Mouse (Mus musculus): ENCODE measurements around the gene Gm5565.
"Not testable (repeated sequence)": the region's sequence is repeated elsewhere in the genome, so short reads cannot be mapped to it uniquely, and the experiment has no call there.

Gene Gm5565

GRCm38 (mm10) chr5:146160439-146160838, at the start of gene Gm5565:
Gm5565 (minus strand) TSS chr5:146160539.
- not testable (repeated sequence) for DNase-seq (ENCODE audit: low read depth, low spot score)

GRCm38 (mm10) chr5:146205537-146205936, 45.2 kb upstream of the Gm5565 start:
- no peak for DNase-seq (ENCODE audit: low read depth, low spot score)

DNA sequence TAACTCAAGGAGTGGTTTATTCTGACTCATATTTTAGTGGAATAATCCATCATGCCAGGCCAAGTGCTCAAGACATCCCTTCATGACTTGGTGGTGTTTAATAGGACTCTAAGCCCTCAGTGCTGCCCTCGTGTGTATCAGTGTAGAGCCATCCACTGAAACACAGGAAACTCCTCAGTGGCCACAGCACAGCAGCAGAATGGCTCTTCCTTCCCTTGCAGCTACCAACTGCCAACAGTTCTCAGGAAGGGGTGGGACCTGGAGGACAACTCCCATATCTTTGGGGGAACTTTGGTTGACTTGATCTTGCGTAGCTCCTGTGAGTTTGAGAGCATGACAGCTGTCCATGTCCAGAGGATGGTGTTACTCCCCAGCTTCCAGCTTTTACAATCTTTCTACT, 43.6 kb upstream of the Gm5565 start:
- DNase-seq (ENCODE audit: low read depth, low spot score), result no peak

DNA sequence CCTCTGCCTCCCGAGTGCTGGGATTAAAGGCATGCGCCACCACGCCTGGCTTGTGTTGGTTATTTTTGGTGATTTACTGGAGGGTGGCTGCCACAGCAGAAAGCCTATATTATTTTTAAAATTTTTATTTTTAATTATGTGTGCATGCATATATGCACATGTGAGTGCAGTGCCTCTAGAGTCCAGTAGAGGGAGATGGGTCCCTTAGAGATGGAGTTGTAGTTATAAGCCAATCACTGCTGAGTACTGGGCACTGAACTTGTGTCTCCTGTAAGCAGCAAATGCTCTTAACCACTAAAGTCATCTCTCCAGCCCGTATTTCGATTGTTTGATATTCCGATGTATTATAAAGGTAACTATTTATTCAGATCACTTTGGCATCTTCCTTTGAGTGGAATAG, 40.2 kb upstream of the Gm5565 start:
- no peak for DNase-seq (ENCODE audit: low read depth, low spot score)

DNA sequence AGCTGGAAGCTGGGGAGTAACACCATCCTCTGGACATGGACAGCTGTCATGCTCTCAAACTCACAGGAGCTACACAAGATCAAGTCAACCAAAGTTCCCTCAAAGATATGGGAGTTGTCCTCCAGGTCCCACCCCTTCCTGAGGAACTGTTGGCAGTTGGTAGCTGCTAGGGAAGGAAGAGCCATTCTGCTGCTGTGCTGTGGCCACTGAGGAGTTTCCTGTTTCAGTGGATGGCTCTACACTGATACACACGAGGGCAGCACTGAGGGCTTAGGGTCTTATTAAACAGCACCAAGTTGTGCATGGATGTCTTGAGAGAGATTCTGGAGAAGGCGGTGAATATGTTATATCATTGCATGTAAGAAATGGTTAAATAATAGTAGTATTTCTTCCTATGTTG, 39.2 kb upstream of the Gm5565 start:
- DNase-seq (ENCODE audit: low read depth, low spot score), result no peak

GRCm38 (mm10) chr5:146199073-146199472, 38.7 kb upstream of the Gm5565 start:
- DNase-seq (ENCODE audit: low read depth, low spot score), result no peak

GRCm38 (mm10) chr5:146193360-146193759, 33.0 kb upstream of the Gm5565 start:
- DNase-seq (ENCODE audit: low read depth, low spot score), result no peak

GRCm38 (mm10) chr5:146190501-146191269, 30.3 kb upstream of the Gm5565 start:
- no peak for DNase-seq (ENCODE audit: low read depth, low spot score)

DNA sequence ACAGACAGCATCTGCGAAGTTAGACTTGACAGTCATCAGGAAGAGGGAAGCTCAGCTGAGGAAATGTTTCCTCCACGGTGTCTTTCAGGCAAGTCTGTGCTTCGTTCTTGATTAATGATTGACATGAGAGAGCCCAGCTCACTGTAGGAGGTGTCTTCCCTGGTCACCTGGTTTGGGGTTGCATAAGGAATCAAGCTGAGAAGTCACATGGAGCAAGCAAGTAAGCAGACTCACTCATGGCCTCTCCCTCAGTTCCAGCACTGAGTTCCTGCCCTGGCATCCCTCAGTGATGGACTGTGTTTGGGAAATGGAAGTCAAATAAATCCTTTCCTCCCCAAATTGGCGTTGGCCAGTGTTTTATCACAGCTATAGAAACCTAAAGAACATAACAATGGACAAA, 29.8 kb upstream of the Gm5565 start:
- no peak for DNase-seq (ENCODE audit: low read depth, low spot score)

- DNase-seq (ENCODE audit: low read depth, low spot score), result no peak
Observed at GRCm38 (mm10) chr5:146188712-146189111, 28.4 kb upstream of the Gm5565 start.

DNA sequence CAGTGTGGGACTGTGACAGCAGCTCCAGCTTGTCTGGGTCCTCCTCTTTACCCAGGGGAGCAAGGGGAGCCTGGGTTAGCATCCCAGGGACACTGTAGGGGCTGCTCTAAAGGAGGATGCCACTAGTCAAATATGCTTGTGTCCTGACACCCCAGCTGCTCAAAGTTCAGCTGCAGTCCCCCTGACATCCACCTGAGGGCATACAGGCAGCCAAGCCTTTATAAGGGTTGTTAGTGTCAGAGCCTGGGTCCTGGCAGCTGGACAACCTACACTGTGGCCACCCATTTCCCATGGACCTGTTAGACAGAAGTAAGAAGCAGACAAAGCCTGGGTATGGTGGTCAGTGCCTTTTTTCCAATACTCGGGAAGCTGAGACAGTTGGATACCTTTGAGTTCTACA, 27.8 kb upstream of the Gm5565 start:
- DNase-seq (ENCODE audit: low read depth, low spot score), result no peak

DNA sequence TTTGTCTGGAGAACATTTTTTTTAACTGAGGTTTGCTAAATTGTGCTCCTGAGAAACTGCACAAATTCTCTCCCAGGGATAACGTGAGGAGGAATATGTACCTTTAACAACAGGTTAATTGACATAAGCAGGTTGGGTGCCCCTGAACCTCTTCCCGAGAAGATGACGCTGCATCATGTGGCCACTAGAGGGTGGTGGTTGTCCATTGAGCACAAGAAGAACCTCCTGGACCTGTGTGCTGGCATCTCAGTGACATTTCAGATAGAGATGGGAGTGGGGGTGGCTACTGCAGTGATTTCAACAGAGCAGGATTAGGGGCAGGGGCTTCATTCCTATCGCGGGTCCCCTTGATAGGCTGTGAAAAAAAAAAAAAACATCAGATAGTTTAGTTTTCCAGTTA, 27.1 kb upstream of the Gm5565 start:
- DNase-seq (ENCODE audit: low read depth, low spot score), result peak; percentile 42

- not testable (repeated sequence) for DNase-seq (ENCODE audit: low read depth, low spot score)
Observed at GRCm38 (mm10) chr5:146185204-146185603, 24.9 kb upstream of the Gm5565 start, which contains the start of gene 1700001J03Rik. 1700001J03Rik (minus strand) TSS chr5:146185304.

- not testable (repeated sequence) for DNase-seq (ENCODE audit: low read depth, low spot score)
Observed at GRCm38 (mm10) chr5:146172744-146173143, 12.4 kb upstream of the Gm5565 start.

DNA sequence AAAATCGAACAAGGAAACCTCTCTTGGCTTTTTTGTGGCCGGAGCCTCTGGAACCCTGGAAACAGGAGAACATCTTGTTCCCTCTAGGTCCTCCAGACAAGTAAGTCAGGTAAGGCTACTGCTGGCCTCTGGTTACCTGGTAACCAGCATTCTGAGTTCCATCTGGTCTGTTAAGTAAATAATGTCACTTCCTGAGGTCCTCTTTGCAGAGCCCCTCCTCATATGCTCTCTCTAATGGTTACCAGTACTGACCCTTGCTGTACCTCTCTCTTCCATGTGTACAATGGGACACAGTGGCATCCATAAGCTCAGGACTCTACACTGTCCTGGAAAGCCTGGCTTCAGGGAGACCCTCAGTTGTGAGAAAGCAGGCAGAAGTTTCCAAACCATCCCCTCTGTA, 10.3 kb upstream of the Gm5565 start, which contains the start of gene Gm6309:
Gene Gm6309, minus strand, starts transcription at position 101 of the 400 bp plus-strand sequence.
- DNase-seq (ENCODE audit: low read depth, low spot score), result not testable (repeated sequence)

DNA sequence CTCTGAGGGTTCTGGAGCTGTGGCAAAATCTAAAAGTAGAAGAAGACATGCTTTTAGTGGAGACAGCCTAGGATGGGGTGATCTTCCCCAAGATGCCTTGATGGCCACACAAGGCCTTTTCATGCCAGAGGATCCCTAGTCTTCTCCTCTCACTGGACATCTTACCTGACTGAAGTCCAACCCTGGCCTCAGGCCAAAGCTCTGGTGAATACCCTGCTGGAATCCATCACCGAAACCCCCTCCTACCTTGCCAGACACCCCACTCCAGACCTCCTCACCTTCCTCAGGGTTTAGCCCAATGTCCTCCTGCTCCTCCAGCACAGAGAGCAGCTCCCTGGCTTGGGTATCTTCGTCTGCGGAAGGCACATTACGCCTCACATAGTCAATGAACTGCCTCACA, 2.0 kb downstream of the Gm5565 start:
- DNase-seq (ENCODE audit: low read depth, low spot score), result not testable (repeated sequence)

- no peak for DNase-seq (ENCODE audit: low read depth, low spot score)
Observed at GRCm38 (mm10) chr5:146150454-146150853, 9.9 kb downstream of the Gm5565 start.

GRCm38 (mm10) chr5:146147903-146148302, 12.4 kb downstream of the Gm5565 start:
- DNase-seq (ENCODE audit: low read depth, low spot score), result no peak
